Mouse (Mus musculus): ENCODE data around the gene Nav2.

The Nav2 gene

DNA sequence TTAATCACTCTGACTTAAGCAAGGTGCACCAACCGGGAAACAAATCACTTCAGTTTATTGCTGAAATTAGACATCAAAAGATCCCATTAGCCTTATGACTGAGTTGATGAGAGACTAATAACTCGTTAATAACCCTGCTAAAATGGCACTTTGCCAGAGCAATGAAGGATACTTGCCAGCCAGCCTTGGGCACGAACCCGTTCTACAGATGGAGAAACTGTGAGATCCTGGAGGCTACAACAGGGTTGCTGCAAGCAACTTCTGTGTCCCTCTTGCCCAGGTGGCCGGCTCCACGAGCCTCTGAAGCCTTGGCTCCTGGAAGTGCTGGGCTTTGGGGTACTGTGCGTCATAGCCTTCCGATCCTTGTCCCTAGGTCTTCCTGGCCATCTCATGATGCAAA lies 681.1 kb downstream of the Nav2 start:
- DNase-seq: no peak

DNA sequence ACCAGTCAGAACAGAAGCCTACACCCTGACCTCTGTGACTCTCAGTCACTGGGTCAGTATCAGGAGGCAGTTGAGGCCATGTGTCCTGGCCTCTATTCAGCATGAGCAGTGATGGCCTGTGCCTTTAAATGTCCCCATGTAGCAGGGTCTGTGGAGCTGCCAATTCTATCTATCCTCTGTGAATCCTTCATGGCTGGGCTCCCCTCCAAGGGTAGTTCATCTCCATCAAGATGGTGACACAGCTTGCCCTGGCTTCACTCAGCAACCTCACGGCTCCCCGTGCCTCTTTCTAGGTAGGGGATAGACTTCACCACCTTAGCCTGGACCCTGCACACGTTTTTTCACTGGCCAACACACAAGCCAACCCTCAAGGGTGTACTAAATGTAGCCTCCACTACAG lies 689.3 kb downstream of the Nav2 start:
- no peak for DNase-seq

DNA sequence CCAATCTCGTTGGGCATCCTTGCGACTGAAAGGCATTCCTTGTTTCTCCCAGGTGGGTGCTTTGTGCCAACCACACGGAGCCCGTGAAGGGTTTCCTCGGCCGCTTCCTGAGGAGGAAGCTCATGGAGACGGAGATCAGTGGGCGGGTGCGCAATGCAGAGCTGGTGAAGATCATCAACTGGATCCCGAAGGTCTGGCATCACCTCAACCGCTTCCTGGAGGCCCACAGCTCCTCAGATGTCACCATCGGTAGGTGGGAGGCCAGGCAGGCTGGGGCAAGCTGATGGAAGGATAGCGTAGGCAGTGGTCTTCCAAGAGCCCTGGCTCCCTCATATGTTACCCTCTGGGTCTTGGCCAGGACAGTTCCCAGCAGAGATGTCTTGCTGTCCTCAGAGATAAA lies 689.7 kb downstream of the Nav2 start:
- DNase-seq: no peak

DNA sequence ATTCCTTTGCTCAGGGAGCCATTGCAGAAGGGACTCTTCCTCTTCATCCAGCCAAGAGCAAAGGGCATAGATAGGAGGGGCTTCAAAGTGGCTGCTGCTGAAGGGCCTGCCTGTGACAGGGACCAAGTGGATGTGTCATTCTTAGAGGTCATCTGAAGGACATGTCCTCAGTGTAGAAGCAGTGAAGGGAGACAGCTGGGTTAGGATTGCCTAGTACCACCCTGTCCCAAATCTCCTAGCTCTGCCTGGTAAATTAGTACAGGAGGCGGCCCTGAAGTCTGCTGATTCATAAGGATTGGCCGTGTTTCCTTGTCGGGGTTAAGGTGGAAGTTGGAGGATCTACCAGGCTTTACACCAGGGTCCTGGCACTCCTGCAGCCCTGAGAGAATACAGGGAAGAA lies 691.4 kb downstream of the Nav2 start:
- DNase-seq: no peak

DNA sequence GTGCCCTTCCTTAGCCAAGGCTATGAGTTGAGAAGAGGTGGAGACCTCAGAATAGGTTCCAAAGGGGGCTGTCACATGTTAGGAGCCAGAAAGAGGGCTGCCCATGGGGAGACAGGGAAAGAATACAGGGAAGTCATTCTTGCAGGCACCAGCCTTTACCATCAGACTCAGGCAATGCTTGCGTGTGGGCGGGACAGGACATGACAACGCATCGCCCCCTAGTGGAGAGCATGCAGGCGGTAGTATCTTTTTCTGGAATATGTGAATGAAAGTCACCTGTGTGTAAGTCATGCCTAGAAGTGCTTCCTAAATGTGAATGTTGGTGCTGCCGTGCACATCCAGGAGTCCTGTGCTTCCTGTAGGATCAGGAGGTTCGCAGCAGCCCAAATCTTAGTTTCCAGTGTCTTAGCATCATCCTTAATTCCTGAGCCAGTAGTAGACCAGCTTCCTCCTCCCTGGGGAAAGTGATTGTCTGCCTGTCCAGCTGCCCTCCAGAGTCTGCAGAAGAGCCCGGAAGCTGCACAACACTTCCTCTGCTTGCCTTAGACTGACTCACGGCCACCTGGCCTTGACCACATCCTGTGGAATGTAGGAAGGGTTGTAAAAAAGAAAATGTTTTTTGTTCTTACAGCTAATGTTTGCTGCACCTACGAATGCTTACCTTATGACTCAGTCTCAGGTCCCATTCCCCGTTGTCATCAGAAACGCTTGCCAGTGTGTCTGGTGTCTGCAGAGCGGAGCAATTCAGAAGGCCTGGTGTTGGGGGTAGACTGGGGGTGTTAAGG lies 692.9 kb downstream of the Nav2 start:
- peak; percentile 85 for DNase-seq

- no peak for DNase-seq
Observed at GRCm38 (mm10) chr7:49604244-49604643, 695.7 kb downstream of the Nav2 start.

DNA sequence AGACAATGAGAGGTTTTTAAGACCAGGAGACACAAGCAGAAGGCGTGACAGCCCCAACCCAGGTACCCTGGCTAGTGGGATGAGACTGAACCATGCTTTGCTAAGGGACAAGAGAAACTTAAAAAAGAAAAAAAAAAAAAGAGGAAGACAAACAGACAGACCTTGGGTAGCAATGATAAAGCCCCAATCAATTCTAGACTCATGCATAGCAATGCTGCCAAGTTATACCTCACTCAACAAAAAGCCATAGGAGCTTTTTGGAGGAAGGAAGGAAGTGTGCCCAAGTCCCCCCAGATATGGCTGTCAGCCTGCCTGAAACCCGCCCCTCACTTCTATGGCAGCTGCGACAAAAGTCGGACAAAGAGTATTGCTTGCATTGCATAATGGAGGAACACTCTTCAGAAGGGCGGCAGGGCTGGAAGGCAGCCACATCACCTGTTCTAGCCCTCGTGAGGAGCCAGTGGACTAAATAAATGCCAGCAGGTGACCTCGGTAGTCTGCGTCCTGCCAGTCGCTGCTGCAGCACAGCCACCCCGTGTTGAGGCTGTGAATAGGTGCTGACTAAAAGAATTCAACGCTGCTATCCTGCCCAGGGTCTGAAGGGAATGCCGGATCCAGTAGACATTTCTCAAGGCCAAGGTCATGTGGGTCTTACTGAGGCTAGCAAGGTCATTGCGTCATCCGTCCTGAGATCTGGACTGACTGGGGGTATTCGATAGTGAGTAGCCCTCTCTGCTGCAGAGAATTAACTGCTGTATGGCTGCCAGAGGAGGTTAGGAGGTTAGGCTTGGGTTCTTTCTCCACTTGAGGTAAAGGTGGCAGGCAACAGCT lies 696.7 kb downstream of the Nav2 start:
- DNase-seq: no peak

- peak; percentile 71 for DNase-seq
Observed at GRCm38 (mm10) chr7:49616258-49616735, 707.8 kb downstream of the Nav2 start.

DNA sequence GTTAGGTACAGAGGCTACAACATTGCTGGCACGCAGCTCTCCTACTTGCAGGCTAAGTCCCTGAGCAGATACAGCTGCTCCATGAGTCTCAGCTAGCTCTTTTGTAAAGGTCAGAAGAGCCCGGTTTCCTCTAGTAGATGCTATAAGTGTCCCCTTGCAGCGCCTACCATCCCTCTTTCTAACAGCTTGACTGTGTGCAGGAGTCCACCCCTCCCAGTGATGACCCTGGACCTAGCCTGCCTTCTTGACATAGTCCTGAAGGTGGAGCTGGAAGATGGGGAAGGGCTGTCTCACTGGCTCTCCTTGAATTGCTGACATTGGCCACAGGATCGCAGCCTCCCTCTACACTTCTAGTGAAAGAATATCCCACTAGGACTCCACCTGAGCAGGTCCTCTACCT lies 708.6 kb downstream of the Nav2 start:
- no peak for DNase-seq

DNA sequence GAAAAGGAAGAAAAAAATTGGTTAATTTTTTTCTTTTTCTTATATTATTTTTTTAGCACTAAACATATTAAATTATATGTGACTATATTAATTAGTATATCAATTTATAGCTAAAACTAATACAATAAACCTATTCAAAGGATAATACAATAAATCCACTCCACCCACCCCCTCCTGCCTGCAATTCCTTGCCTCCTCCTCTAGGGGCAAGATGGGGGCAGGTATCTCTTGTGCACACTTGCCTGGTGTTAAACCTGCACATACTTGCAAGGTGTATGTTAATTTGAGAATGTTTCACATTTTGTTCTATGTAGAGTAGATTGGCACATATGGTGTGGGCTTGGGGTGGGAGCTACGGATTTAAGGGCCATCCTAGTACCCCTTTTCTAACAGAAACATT lies 711.6 kb downstream of the Nav2 start:
- no peak for DNase-seq

DNA sequence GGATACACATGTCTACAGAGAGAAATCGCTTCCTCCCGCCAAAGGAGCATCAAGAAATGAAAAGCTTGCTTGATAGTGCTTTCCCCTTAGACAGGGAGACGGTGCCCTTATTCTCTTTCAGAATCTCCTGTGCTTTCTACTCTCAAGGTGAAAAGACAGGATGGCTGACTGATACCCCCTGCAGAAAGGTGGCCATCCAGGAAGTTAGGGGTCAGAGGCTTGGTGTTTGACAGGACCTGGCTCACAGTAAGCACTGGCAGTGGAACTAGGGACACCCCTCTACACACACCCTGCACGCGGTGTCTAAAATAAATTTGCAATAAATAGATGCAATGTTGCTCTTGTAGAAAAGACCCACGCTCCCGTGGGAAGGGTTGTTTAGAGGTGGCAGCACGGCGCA lies 723.4 kb downstream of the Nav2 start:
- DNase-seq: no peak

DNA sequence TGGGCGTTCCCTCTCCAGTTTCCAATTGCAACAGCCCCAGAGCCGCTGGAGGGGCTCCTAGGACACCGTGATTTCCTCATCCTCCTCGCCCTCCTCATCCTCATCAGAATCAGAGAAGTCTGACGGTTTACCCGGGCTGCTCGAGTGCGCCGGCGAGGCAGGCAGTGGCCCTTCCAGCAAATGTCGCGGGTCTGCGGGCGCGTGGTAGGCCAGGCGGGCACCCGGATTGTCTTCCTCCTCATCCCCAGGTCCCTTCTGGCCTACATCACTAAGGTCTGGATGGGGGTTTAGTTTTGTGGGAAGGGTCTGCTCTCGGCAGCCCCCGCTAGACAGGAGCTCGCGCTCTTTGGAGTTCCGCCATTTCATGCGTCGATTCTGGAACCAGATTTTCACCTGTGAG lies 723.9 kb downstream of the Nav2 start:
- DNase-seq: no peak

DNA sequence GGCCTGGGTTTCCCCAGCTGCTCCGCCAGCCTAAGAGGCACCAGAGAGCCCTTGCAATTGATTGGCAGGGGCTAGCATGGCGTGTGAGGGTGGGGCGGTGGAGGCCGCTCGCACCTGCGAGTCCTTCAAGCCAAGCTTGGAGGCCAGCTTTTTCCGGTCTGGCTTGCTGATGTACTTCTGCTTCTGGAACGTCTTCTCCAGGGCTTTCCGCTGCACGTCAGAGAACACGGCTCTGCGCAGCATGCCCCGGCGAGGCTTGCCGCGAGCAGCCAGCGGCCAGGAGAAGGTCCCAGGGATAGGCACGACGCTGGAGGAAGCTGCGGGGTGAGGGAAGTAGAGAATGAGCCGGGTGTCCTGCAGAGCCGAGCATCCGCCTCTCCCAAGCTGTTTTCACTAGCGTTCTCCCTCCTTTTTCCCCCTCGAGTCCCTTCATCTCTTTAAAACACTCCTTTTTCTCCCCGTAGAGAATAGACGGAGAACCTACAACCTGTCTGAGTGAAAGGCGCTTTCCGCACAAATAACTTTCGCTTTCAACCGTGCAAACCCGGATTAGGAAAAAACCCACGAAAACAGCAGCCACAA lies 725.0 kb downstream of the Nav2 start:
- DNase-seq: peak; percentile 53

- DNase-seq: no peak
Observed at GRCm38 (mm10) chr7:49634291-49635073, 726.0 kb downstream of the Nav2 start.

- no peak for DNase-seq
Observed at GRCm38 (mm10) chr7:49635074-49635621, 726.6 kb downstream of the Nav2 start.

GRCm38 (mm10) chr7:49635971-49636370 lies 727.5 kb downstream of the Nav2 start:
- no peak for DNase-seq

DNA sequence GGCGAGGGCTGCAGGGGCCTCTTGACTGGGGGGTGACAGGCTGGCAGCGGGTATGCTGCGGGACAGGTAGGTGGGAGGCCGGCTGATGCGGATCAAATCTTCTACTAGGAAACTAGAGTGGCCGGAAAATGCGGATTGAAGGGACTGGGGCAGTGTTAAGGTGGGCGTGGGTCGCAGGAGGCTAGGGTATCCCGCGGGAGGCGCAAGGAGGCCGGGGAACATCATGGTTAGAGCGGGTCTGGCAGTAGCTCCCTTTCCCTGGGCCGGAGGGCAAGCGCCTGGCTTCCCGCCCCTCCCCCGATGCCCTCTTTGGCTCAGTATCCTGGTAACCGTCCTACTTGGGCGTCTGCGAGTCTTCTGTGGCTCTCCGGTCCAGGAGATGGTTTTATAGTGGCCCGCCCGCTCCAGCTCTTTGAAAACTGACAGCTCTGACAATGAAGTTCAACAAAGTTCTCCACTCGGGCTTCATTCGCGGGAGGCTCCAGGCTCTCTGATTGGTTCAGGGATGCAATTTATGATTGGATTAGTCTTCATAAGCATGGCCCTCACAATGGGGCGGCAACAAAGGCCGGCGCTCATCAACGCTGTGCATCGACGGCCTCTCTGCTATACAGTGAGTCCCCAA lies 728.1 kb downstream of the Nav2 start, which contains the start of gene Dbx1:
Dbx1 (minus strand) TSS at position 359 of the 625 bp plus-strand sequence.
- no peak for DNase-seq

DNA sequence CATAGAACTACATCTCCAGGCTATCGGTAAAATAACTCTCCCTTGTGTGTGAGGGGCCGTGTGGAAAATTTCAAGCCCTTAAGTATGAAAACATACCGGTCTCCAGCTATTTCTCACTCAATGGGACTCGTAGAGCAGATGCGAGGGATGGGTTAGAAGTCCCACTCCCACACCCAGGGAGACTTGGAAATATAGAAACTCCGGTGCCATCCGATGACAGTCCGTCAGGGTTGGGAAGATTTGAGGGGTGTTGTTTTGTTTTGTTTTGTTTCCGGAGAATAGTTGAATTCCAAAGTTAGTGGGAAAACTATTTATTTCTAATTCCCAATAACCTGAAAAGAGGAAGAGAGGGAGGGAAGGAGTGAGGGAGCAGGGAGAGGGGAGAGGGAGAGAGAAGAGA lies 728.8 kb downstream of the Nav2 start:
- DNase-seq: no peak

DNA sequence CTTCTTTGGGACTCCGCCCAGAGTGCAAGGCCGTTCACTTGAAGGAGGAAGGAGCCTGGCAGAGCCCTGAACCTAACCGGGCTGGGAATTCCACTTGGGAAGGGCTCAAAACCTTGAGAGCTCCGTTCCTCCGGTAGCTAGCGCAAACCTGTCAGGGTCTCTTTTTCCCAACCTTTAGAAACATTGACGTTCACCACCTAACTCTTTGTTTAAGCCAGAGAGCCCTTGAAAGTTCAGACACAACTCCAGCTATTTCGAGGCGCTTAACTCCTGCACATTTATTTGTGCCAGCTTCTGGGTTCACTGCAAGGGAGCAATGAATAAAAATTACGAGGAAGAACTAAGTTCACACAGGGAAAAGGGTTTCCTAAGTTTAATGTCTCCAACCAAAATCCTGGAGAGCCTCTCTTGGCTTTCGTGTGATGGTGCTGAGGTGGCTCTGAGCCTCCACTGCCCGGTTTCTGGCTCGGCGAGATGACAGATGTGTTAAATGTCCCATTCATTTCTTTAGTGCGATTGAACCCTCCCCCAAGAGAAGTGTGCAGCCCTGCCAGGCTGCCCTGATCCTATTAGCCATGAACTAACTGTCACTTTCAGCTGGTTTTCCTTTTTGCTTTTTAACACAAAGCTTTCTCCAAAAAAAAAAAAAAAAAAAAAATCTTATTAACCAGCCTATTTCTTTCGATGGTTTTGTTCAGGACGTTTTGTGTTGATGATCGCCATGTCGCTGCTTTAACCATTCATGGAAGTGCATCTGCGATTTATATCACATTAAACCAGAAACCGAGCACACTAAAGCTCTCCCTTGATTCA lies 729.5 kb downstream of the Nav2 start:
- no peak for DNase-seq

DNA sequence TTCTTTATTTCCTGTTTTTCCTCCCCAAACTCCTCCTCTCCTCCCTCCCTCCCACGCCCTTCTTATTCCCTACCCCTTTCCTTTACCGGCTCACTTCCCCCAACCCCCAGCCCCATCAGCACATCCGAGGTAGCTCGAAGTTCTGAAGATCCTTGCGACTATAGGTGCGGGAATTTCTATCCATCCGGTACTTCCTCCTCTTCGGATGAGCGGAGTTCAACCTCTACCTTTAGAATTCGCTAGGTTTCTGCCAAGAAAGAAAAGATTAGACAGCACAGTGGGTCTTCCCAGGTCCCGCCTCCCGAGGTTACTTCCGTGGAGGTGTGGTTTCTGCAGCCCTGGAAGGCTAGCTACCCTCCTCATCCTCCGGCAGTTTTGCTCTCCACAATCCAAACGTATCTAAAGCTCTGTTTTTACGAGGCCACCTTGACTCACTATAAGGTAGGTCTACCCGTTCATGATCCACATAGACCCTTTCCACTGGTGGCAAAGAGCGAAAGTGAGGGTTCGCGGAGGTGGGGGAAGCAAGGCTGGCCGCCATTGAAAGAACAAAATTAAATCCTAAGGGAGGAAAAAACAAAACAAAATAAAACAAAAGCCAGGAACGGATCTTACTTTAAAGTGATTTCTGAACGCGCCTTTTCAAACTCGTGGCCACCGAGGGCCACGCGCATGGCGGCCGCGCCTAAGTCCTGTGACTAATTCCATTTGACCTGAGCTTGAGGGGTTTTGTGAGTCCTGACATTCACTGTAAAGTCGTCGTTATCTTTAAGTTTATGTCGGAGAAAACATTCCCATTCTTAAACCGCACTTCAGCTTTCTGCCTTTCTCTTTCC lies 730.6 kb downstream of the Nav2 start:
- no peak for DNase-seq
